Mouse (Mus musculus): ENCODE results near the gene B230118H07Rik.

Gene B230118H07Rik

DNA sequence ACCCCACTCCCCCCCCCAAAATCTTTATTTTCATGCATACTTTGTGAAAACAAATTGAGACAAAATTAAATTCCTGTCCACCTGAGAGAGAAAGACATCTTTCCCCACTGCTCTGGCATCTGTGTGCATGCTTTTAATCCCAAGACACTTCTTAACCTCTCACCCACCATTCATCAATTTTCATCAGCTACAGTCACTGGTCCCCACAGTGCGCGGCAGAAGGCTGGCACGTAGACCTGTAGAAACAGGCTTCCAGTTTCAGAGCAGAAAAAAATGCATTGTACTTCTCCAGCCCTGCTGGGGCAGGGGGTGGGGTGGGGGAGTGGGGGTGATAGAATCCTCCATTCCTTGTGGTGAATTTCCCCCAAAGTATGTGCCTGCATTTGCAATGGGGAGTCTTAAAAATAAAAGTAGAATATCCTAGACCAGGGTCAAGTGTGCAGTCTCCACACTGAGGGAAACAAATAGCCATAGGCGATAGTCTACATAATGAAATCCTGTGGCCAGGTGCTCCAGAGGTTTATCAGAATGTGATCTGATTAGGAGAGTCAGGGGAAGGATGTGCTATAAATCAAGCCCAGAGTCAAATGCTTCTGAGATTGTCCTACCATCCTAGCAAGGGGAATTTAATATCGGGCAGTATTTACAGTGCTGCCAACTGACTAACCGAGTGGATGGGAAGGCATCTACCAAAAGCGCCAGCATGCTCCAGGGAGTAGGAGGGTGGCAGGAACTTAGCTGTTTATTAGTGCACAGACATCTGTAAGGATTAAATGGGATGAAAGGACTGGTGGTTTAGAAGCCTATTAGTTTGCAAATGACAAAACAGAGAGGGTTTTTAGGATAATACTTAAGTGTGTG is 10.1 kb downstream of the B230118H07Rik start:
- DNase-seq (ENCODE audit: low read depth, low spot score): peak; percentile 30

- DNase-seq (ENCODE audit: low read depth, low spot score): peak; percentile 96
These were observed 20.8 kb downstream of the B230118H07Rik start for GRCm38 (mm10) chr2:101628297-101629236.

GRCm38 (mm10) chr2:101627227-101627626 is 22.1 kb downstream of the B230118H07Rik start:
- no peak for DNase-seq (ENCODE audit: low read depth, low spot score)

GRCm38 (mm10) chr2:101624526-101624925 is 24.8 kb downstream of the B230118H07Rik start, which contains the start of gene Rag2:
Rag2 (plus strand) TSS chr2:101624718.
- no peak for DNase-seq (ENCODE audit: low read depth, low spot score)

DNA sequence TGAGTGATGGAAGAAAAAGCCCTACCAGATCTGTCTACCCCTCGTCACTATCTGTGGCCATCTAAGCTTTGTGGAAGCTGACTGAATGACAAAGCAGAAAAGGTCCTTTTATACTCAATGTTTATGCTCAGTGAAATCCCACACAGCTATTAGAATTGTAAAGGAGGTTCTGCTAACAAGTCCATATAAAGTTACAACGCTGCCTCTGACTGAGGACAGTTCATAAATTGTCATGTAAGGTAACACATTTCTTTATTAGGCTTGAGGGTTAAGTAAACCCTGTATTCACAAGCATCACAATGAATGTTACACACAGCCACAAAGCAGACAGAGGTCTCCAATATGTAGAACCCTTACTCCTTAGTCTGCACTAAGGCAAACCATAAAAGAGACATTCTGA is 25.3 kb downstream of the B230118H07Rik start:
- DNase-seq (ENCODE audit: low read depth, low spot score): no peak

DNA sequence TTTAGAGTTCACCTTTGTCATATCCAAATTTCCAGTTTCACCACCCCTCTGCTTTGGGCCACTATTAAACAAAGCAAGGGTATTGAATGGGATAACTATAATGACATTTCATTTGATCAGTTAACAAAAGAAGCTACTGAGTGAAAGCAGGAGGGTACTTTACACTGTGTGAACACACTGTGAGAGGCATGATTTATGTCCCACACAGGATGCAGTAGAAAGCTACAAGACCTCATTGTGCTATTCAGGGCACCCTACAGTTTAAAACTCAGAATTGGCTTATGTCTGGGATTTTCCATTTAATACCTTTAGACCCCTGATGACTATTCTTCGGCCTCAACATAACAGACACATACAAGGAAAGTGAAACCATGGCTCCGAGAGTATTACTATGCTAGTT is 26.3 kb downstream of the B230118H07Rik start:
- DNase-seq (ENCODE audit: low read depth, low spot score): no peak

DNA sequence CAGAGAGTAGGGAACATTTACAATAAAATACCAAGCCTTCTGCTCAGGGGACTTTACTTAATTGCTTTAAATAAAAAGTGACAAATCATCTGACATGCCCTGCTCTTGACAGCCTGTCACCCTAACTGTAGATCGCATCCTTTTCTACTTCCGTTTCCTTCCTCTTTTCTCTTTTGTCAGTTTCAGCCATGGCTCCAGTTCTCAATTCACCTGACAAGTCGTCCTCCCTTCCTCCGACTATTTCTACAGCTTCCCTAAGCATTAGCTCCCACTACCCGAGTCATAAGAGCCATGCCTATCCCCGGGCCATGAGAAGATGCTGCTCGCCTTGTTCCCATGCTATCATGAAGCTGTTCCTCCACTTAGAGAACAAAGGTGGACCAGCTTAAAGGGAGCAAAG is 27.7 kb downstream of the B230118H07Rik start:
- DNase-seq (ENCODE audit: low read depth, low spot score): no peak

GRCm38 (mm10) chr2:101620899-101621298 is 28.4 kb downstream of the B230118H07Rik start:
- DNase-seq (ENCODE audit: low read depth, low spot score): no peak

DNA sequence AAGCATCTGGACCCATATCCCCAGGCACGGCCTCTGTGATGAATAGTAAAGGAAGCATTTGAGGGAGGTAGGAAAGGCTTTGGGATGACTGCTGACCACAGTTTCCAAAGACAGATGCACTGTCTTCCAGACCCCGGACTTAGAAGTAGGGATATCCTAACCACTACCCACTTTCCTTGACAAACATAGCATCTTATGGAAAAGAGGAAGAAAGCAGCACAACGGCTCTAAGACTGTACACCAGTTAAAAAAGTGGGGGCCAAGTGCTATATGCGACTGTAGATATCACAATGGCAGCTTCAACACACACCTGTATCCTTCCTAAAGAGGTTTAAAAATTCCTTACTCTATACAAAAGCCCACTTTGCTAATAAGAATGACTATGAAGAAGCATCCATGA is 31.0 kb downstream of the B230118H07Rik start:
- DNase-seq (ENCODE audit: low read depth, low spot score): no peak

DNA sequence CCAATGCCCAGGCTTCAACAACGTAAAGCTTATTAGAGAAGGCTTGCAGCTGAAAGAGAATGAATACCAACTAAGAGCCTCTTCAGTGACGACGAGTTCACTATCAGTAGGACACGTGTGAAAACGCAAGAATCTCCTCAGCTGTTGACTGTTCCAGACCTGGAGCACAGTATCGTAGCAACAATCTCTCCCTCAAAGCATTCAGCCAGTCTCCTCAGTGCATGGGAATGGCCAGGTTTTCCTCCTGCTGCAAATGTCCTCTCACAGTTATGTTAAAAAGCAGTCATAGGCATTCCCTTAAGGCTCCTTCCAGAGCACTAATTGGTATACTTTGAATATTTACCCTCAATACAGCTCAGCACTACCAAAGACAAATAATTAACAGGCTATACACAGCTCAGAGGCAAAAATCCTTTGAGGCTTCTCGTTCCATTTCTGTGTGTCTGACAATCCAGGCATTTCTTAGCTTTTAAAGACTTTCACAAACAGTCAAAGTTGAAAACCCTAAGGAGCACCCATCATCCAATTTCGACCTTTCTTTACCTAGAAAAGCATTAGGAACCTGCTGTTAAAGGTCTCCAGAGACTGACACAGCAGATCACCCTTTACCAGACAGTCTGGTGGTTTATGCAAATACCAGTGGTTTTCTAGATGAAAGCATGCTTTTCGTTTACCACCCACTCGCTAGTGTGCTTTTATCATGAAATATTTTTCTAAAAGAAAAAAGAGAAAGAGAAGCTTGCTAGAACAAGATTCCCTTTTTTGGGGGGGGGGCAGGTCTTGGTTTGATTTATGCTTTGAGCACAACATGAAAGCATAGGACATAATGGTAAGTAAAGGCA is 33.6 kb downstream of the B230118H07Rik start:
- DNase-seq (ENCODE audit: low read depth, low spot score): no peak

DNA sequence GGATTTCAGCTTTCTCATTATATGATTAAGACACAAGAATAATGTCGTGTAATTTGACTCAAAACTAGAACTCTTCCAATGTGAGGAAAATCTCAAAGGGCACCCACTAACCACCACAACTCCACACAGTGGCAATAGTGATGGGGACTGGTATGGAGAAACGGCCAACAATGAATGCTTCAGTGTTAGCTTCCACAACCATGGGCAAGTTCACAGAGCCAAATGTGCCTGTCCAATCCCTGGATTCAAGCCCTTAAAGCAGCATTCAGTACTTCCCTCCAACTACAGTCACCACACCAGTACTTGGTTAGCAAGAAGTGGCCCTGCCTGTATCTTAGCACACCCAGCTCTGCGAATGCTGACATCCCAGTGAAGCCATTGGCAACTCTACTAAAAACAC is 38.5 kb downstream of the B230118H07Rik start:
- DNase-seq (ENCODE audit: low read depth, low spot score): no peak

GRCm38 (mm10) chr2:101608232-101608894 is 41.0 kb downstream of the B230118H07Rik start:
- no peak for DNase-seq (ENCODE audit: low read depth, low spot score)

GRCm38 (mm10) chr2:101603099-101603498 is 46.2 kb downstream of the B230118H07Rik start:
- no peak for DNase-seq (ENCODE audit: low read depth, low spot score)

GRCm38 (mm10) chr2:101600703-101601102 is 48.6 kb downstream of the B230118H07Rik start:
- DNase-seq (ENCODE audit: low read depth, low spot score): no peak

DNA sequence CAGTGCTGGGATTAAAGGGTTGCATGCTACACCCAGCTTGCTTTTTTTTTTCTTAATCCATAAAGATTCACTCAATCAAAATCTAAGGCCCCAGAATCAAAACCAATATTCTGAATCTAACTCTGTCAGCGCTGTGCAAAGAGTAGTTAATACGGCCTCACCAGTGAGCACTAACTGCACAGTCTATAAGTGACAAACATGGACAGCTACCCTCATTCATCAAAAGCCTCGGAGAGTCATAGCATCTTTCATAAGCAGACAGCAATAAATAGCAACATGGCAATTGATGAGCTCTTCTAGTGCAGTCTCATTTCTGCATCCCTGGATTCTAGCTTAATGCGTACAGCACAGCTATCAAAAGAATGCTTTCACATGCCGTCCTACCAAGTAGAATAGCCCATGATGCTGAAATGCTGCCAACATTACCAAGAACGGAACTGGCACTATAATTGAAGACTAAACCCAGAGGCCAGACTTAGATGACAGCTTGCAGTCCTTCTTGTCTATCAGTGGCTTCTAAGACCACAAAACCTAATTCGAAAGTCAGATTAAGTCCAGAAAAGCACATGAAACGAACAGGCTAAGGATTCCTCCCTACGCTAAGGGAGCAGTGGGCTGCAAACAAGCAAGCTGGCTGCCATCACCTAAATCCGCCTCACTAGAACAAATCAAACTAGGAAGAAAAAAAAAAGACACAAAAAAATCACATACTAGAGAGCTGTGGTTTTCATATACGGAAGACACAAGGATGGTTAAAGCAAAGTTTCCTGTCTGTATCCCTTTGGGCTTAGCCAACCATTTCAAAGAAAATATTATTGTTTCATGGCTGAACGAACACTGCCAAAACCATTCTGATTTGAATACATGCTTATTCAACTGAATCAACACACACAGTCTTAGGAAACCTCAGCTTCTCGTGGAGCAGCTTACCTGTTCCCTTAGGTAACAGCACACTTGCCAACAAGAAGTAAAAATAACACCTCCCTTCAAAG is 50.8 kb downstream of the B230118H07Rik start:
- no peak for DNase-seq (ENCODE audit: low read depth, low spot score)

DNA sequence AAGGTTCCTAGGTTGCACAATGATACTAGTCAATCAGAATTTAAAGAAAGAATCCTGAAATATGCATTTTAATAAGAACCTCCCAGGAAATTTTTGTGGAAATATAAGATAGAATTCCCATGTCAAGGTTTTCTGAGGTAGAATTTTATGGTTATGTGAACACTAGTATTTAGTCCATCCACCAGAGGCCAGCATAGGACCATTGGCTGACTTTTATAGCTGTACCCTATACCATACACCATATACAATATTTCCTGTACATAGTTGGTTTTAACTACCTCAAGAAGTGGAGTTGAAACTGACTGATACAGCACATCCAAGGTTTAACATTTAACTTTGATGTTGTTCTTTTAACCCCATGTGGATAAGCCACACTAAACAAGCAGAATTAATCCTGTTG is 52.1 kb downstream of the B230118H07Rik start:
- DNase-seq (ENCODE audit: low read depth, low spot score): no peak

- no peak for DNase-seq (ENCODE audit: low read depth, low spot score)
These were observed 54.7 kb downstream of the B230118H07Rik start for GRCm38 (mm10) chr2:101594681-101595080.

DNA sequence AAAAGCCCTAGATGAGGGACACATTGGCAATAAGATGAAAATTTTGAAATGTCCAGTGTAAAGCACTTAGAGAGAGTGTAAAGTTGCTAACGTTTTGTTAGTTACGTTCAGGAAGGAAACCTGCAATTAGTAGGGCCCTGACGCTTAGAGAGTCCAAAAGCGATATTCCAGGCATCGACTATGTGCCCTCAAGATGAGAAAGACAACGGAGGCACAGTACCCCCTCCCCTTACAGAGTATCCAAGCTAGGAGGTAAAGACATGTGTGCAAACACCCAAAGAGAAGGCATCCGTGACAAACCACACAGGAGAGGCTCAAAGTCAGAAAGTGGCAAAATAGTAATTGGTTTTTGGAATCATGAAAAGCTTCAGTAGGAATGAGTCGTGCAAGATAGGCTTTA is 56.4 kb downstream of the B230118H07Rik start:
- no peak for DNase-seq (ENCODE audit: low read depth, low spot score)

GRCm38 (mm10) chr2:101592023-101592841 is 57.1 kb downstream of the B230118H07Rik start:
- peak; percentile 67 for DNase-seq (ENCODE audit: low read depth, low spot score)
